Mouse (Mus musculus) embryonic fibroblast, embryonic 13.5 days (primary cell): ENCODE measurements around the gene Qtrt1.

Source experiments
- CTCF ChIP-seq: IDR thresholded peaks from 2 replicates; pipeline ENCODE4 v1.5.1; 2011; ENCODE audit warnings: mild to moderate bottlenecking, control low read depth, low read length, moderate library complexity, borderline replicate concordance; ENCODE audit not compliant: insufficient read depth
- POLR2A ChIP-seq: IDR thresholded peaks from 2 replicates; pipeline ENCODE4 v1.6.1; 2011; ENCODE audit warnings: low read depth, mild to moderate bottlenecking, control low read depth, low read length, moderate library complexity

GRCm38 (mm10) chr9:21372508-21372907 lies 39.1 kb upstream of the Qtrt1 start:
- TF ChIP-seq CTCF (no peak), POLR2A (no peak)
